Mouse (Mus musculus) gastrocnemius, adult 2 months (tissue): ENCODE data around the gene Hist1h2an. TPM values are rescaled to one million over a fixed set of nuclear protein-coding genes. Genes with fewer than 3 reads are reported as not detected.
"Not testable (repeated sequence)": the region's sequence is repeated elsewhere in the genome, so short reads cannot be mapped to it uniquely, and the experiment has no call there.

ENCODE experiments used
- DNase-seq: peaks from one replicate; pipeline ENCODE4 v3.0.0; 2022
- H3K27ac ChIP-seq: fragments of 200-600 bp; 2 replicates; pipeline ENCODE4 v1.8.1; 2022; ENCODE audit warnings: mild to moderate bottlenecking
- H3K4me3 ChIP-seq: fragments of 200-600 bp; 2 replicates; pipeline ENCODE4 v1.8.1; 2022; ENCODE audit warnings: mild to moderate bottlenecking, moderate library complexity
- CTCF ChIP-seq: fragments of 200-600 bp; IDR thresholded peaks from 2 replicates; pipeline ENCODE4 v1.8.1; 2022; ENCODE audit warnings: antibody characterized with exemption, mild to moderate bottlenecking, moderate library complexity
- intact Hi-C: fragments of 180-260 bp; cut with DNase I; formaldehyde crosslinking; loops from one replicate; pipeline ENCODE4 v1.15.1; 2025
- total RNA-seq, 2 experiments: library from RNA; stranded (reverse); gene quantifications; 2 replicates each; pipeline ENCODE4 v1.2.3; 2021

Gene Hist1h2an
- total RNA-seq, 2 experiments from 2014 or later, result not detected

DNA sequence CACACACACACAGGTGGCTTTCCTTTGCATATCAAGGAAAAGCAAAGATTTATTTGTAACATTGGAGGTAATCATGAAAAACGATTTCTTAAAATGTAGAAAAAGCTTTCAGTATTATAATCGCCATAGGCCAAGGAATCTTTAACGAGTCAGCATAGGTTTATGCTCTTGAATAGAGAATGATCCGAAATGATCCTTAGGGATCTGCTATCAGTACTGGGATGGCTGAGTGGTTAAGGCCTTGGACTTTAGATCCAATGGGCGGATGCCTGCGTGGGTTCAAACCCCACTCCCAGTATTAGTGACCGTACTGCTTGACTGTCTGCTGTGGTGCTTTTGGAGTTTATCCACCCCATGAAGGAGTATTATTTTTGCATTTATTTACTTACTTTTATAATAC lies 8.6 kb upstream of the Hist1h2an start:
- DNase-seq, result no peak
- no peak for TF ChIP-seq CTCF
- H3K27ac ChIP-seq, result no peak overlapping the region
- intact Hi-C loops, result no loop called here
- H3K4me3 ChIP-seq, result no peak overlapping the region

DNA sequence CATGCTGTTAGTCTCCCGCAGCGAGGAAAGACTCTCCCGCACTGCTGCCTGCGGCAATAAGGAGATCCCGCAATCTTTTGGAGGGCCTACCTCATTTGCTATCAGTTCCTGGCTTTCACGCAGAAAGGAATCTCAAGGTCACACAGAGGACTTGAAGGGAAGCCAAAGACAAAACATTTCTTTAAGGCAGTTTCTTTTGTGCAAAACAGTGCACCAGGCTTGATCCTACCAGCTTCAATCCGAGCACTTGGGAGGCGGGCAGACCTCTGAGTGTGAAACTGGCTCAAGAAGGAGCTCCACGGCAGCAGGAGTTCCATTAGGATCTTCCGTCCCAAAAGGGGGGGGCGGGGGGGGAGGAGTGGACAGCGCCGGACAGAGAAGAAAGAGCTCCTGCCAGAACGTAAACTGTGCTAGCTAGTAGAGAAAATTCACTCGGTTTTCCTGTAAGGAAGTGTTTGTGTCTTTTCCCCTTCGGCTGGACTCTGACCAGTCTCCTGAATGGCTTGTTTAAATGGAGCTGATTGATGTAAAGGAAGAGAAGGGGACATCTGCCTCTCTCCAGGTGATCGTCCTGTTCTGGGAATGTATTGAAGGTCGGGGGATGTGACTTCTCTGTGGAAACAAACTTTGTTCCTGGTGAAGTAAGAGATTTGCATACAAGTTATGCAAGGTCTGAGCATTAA lies 3.7 kb upstream of the Hist1h2an start:
- peak overlapping the region; percentile 7 for H3K4me3 ChIP-seq
- no peak overlapping the region for H3K27ac ChIP-seq
- intact Hi-C loops, result no loop called here
- no peak for DNase-seq
- no peak for TF ChIP-seq CTCF

DNA sequence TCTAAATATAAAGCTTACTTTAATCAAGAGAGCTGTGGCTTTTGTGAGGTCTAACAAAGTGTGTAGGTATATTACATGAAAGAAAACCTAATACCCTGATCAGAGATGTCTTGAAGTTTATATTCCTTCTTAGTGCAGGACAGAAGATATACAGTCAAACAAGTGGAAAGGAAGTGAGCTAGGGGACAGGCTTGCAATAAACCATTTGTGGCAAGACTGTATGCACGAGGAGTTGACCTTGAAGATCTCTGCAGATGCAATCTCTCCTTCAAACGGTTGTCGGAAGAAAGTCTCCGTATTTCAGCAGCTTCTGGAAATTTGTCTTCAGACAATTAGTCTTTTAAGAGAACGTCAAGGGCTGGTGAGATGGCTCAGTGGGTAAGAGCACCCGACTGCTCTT lies 2.9 kb upstream of the Hist1h2an start:
- no peak for TF ChIP-seq CTCF
- Histone ChIP-seq H3K27ac (no peak overlapping the region), H3K4me3 (no peak overlapping the region)
- intact Hi-C loops, result loop anchor here (10.0 kb wide), 2 partner anchors 75 to 1645 kb away; partner anchors contain the start of genes Hist1h2ai, Hist1h2bl and Hist1h3h
- DNase-seq, result no peak

DNA sequence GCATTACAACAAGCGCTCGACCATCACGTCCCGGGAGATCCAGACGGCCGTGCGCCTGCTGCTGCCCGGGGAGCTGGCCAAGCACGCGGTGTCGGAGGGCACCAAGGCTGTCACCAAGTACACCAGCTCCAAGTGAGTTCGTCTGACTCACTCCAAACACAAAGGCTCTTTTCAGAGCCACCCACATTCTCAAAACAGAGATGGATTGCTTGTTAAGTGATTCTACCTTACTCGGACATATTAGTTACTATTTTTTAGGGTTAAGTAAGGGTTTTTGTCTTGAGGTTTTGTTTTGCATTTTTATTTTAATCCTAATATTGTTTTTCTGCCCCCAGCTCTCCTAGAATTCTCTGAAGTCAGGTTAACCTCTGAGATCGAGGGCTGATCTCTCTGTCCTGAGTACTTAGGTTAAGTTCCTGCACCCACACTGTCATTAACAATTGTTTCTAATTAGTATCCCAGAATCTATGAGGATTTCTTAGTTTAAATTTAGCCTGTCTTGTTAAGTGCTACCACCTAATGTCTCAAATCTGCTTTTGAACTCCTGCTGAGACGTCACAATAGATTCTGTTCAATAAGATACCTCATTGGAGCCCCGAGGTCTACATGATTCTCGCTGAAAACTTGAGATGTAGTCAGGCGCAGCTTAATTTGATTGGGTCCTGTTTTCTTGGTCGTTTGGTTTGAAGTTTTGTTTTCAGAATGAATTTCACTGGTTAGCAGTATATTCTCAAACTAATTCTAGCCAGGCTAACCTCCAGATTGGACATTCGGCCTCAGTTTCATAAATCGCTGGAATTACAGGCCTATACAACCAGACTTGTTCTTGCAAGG lies 959 bp upstream of the Hist1h2an start:
- no peak for DNase-seq
- intact Hi-C loops, result loop anchor here (10.0 kb wide), 2 partner anchors 73 to 1647 kb away; partner anchors contain the start of genes Hist1h2ai, Hist1h2bl and Hist1h3h
- TF ChIP-seq CTCF, result no peak
- H3K4me3 ChIP-seq, result peak overlapping the region; percentile 73
- H3K27ac ChIP-seq, result no peak overlapping the region

DNA sequence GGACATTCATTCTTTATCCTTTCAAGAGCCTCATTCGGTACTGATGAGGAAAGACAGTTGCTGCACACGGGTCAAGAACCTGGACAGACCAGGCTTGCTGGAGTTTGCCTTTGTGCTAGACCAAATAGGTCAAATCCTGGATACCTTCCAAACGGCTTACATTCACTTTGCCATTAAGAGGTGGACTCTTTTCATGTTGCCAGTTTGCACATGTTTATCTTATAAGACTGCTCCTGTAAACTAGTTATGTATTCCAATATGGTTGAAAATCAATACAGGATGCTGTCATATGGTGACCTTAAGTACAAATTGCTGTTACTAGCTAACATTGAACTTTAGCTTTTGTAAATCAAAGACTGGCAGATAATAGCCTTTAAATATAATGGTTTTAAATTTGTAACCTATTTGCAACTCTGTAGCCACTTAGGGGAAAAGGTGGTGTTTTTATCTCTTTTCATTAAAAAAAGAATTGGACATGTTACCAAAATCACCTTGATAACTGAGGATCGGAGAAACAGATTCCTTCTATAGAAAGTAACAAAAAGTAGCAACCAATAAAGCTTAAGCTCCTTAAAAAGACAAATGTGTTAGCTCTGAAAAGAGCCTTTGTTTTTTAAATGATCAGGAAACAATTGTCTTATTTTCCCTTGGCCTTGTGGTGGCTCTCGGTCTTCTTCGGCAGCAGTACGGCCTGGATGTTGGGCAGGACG lies 674 bp downstream of the Hist1h2an start:
- Histone ChIP-seq H3K27ac (peak overlapping the region; percentile 51; the same call in 1 of the 2 replicates), H3K4me3 (peak overlapping the region; percentile 73)
- no peak for TF ChIP-seq CTCF
- intact Hi-C loops, result loop anchor here (10.0 kb wide), 2 partner anchors 72 to 1648 kb away; partner anchors contain the start of genes Hist1h2ai, Hist1h2bl and Hist1h3h
- DNase-seq, result no peak

DNA sequence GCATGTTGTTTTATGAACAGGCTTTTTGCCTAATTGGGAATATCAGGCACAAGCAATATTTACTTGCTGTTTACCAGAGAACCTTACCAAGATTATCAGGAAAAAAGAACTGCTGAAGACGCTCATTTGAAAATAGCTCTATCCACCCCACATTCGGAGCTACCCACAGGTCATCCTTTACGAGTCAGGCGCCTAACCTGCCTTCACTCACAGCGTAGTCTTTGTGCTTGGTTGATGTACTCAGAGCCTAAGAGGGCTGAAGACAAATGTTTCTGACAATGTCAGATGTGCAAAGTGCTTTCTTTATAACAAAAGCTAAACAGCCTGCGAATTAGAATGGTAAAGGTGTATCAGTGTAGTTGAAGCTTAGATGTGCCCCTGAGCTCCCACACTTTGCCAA lies 2.7 kb downstream of the Hist1h2an start:
- no peak for DNase-seq
- intact Hi-C loops, result loop anchor here (10.0 kb wide), 2 partner anchors 70 to 1650 kb away; partner anchors contain the start of genes Hist1h2ai, Hist1h2bl and Hist1h3h
- Histone ChIP-seq H3K4me3 (peak overlapping the region; percentile 76), H3K27ac (no peak overlapping the region)
- TF ChIP-seq CTCF, result no peak

DNA sequence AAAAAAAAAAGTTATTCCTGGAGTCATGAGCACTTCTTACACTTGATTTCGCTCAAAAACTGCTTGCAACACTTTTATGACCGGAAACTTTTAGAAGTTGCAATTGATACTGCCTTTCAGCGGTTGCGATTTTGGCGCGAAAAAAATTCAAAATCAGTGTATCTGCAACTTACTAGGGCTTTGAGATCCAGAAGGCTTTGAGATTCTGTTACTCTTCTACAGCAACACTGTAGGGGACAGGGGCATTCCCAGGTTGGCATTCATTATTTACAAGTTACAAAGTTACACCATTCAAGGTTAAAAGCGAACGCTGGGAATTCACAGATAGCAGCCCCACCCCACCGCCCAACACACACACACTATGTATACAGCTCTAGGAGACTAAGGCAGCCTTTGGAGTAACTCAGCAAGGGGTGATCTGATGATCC lies 3.3 kb downstream of the Hist1h2an start:
- TF ChIP-seq CTCF, result no peak
- intact Hi-C loops, result loop anchor here (10.0 kb wide), 2 partner anchors 69 to 1651 kb away; partner anchors contain the start of genes Hist1h2ai, Hist1h2bl and Hist1h3h
- DNase-seq, result no peak

DNA sequence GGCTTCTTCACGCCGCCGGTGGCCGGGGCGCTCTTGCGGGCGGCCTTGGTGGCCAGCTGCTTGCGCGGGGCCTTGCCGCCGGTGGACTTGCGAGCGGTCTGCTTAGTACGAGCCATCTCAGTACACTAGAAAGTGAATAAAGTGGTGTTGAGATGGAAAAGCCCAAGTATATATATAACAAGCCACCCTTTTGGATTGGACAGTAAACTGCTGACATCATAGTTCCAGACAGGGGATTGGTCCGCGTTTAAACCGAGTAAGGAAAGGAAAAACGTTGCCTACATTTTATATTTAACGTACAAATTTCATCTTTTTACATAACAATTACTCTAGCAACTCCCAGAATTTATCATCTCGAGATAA lies 3.8 kb downstream of the Hist1h2an start, which contains the start of gene Hist1h3i:
Gene Hist1h3i (minus strand): TSS at position 116 of the 363 bp plus-strand sequence.
- peak; percentile 41 for DNase-seq

More for the DNA sequence above, 3.3 kb downstream of the Hist1h2an start:
- H3K27ac ChIP-seq, result peak overlapping the region; percentile 81
- H3K4me3 ChIP-seq, result peak overlapping the region; percentile 76

DNA sequence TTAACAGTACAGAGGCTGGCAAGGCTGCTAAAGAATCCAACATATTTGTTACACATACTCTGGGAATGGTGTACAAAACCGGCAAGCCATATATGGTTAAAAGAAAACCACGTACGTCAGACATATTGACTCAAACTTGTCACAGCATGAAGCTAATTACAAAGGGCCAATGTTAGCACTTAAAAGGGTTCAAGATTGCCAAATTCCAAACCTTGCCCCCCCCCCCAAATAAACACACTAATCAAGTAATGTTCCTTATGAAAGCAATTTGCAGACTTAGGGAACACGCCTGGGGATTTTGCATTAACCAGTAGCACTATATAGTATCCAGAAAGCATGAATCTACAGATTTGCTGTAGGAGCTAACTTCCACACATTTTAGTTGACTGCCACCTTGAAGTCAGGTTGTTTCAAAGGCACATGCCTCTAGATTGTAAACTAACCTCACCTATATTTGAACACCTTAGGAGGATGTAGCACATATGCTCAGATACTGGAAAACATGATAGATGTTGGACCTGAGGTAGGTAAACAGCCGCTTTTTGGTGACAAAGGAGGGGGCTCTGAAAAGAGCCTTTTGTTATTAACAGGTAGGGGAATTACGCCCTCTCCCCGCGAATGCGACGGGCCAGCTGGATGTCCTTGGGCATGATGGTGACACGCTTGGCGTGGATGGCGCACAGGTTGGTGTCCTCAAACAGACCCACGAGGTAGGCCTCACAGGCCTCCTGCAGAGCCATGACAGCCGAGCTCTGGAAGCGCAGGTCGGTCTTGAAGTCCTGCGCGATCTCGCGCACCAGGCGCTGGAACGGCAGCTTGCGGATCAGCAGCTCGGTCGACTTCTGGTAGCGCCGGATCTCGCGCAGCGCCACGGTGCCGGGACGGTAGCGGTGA lies 4.4 kb downstream of the Hist1h2an start:
- DNase-seq, result not testable (repeated sequence)
- Histone ChIP-seq H3K4me3 (peak overlapping the region; percentile 76), H3K27ac (peak overlapping the region; percentile 81)
- intact Hi-C loops, result loop anchor here (10.0 kb wide), 2 partner anchors 68 to 1652 kb away; partner anchors contain the start of genes Hist1h2ai, Hist1h2bl and Hist1h3h

More for the DNA sequence above, 3.8 kb downstream of the Hist1h2an start, which contains the start of gene Hist1h3i:
- Histone ChIP-seq H3K4me3 (peak within 1 kb of the TSS; percentile 76), H3K27ac (peak within 1 kb of the TSS; percentile 81)
- TF ChIP-seq CTCF, result no peak
- intact Hi-C loops, result loop anchor here (10.0 kb wide), 2 partner anchors 68 to 1652 kb away; partner anchors contain the start of genes Hist1h2ai, Hist1h2bl and Hist1h3h

DNA sequence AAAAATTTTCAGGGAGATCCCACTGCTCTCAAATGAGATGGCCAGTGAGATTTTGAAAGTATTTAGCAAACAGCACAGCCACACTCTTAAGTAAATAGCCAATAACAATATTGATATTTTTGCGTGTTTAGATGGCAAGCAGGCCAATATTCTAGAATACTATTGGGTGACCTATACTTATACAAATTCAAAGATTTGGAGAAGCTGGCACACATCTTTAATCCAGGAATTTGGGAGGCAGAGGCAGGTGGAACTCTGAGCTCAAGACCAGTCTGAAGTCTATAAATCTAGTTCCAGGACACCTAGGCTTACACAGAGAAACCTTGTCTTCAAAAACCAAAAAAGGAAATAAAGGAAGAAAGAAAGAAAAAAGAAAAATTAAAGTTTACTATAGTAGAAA lies 5.4 kb downstream of the Hist1h2an start:
- intact Hi-C loops, result loop anchor here (10.0 kb wide), 2 partner anchors 67 to 1653 kb away; partner anchors contain the start of genes Hist1h2ai, Hist1h2bl and Hist1h3h
- no peak overlapping the region for H3K4me3 ChIP-seq
- H3K27ac ChIP-seq, result no peak overlapping the region
- no peak for TF ChIP-seq CTCF
- DNase-seq, result no peak
